Mouse (Mus musculus): Measurements from ENCODE around the gene Prkce.
A peak's percentile ranks its signal among the peaks of the same experiment; 100 is the strongest.
"Not testable (repeated sequence)": the region's sequence is repeated elsewhere in the genome, so short reads cannot be mapped to it uniquely, and the experiment has no call there.

The Prkce gene

GRCm38 (mm10) chr17:86445900-86446299 is 278.3 kb downstream of the Prkce start:
- no peak for DNase-seq (ENCODE audit: low spot score in 2 of 2)

DNA sequence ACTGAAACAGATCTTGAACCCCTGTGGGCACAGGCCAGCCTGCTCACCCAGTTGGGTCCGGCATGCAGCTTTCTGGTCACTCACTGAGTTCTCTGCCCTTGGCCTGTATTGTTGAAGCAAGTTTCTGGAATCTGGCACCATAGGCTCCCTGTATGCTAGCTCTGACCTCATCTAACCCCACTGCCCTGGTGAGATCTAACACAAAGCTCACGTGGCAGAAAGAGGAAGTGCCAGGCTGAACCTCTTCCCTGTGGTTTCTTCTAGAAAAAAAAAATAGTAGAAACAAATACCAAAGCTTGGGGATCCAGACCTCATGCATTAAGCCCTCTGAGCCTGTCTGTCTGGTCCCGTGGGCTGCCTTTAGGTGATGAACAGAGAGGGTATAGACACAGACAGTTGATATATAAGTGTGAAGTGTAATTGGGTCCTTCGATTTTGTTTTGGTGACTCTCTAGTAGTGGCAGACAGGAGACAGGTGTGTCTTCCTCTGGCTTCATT is 279.6 kb downstream of the Prkce start:
- no peak for DNase-seq (ENCODE audit: low spot score in 2 of 2)

DNA sequence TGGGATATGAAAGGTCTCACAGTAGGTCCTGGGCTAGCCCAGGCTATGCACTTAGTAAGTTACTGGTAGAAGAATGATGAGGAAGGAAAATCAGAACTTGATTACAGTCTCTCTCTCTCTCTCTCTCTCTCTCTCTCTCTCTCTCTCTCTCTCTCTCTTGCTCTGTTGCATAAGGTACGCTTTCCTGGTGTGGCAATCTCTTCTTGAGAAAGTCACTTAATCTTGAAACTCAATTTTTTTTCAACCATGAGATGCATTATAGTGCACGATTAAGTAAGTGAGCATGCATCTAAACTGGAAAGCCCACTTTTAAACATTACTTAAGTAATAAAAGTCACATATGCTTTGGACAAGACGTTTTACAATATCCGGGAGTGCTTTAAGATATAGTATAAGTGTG is 285.3 kb downstream of the Prkce start:
- DNase-seq (ENCODE audit: low spot score in 2 of 2), result no peak

- DNase-seq (ENCODE audit: low spot score in 2 of 2), result no peak
These were observed 286.2 kb downstream of the Prkce start for GRCm38 (mm10) chr17:86453673-86454350.

DNA sequence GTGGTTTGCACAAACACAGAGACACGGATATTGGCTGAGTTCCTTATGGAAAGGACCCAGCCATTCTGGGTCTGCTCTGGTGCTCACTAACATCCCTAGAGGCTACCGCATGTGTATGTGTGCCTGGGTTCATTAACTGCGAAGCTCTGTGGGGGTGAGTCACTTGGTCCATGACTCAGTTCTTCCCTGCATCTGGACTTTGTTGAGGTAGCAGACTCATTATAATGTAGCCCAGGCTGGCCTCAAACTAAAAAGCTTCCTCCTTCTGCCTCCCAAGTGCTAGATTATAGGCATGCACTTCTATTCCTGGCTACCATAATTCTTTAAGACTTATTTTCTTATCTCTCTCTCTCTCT is 286.7 kb downstream of the Prkce start:
- DNase-seq (ENCODE audit: low spot score in 2 of 2), result no peak

DNA sequence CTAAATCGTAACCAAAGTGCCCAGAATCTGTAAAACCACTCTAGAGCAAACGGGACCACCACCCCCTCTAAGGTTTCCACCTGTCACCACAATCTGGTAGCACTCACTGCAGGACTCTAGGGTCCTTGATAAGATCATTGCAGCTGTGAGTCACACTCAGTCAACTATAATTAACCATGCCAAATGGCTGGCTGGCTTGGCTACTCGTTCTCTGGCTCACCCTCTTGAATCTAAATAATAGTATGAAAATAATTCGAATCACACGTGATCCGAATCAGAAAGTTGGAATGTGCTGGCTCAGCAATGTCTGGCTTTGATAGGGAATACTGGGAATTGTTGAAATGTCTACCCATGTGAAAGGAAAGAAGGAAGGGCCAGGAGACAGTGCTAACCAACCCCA is 288.9 kb downstream of the Prkce start:
- no peak for DNase-seq (ENCODE audit: low spot score in 2 of 2)

DNA sequence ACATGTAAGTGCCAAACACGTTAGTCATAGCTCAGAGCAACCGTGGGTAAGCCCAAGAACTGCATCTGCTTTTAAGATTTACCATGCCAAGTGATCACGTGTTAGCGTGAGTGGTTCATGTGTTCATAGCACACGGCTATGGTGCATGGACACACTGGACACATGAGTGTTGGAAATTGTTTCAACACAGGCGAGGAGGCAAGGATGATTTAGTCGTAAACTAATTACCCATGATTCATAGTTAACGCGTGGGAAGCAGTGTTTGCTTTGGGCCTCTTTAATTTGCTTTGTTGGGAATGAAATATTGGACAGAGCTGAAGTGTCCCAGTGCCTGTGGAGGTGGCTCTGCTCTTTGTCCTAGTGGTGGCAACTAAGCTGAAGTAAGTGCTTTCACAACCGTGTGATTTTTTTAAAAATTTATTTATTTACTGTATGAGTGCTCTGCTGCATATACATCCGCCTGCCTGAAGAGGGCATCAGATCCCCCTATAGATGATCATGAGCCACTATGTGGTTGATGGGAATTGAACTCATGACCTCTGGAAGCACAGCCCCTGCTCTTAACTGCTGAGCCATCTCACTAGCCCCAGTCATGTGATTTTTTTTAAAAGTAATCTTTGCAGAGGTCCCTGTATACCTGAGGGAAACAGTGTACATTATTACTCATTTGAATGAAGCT is 290.9 kb downstream of the Prkce start:
- no peak for DNase-seq (ENCODE audit: low spot score in 2 of 2)

DNA sequence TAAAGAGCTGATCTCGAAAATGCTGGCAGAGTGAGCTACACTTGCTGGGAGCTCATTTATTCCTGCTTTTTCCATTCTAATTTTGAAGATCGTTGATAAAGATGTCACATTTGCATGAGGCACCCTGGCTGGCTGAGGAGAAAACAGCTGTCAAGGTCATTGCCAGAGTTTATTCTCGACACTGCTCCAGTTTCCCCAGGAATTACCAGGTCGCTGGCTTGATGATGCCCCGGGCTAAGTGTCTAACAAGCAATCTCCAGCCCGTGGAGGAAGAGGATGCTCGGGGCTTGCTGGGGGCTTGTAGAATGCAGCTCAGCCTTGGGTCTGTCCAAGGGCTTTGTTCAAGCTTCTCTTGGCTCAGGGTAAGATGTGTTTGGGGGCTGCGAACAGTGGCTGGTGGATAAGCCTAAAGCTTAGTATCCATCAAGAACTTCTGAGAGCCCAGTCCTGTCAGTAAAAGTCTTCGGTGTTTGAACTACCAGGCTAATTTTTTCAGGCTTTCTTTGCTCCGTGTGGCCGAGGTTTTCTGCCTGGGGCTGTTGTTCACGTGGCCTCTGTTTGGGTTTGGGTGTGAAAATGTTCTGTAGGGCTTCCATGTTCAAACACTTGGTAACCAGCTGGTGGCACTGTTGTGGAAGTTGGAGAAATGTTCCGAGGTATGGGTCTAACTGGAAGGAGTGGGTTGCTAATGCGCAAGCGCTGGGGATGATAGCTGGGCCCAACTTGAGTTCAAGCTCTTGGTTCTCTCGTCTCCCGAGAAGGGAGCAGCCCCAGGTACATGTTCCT is 293.3 kb downstream of the Prkce start:
- no peak for DNase-seq (ENCODE audit: low spot score in 2 of 2)

DNA sequence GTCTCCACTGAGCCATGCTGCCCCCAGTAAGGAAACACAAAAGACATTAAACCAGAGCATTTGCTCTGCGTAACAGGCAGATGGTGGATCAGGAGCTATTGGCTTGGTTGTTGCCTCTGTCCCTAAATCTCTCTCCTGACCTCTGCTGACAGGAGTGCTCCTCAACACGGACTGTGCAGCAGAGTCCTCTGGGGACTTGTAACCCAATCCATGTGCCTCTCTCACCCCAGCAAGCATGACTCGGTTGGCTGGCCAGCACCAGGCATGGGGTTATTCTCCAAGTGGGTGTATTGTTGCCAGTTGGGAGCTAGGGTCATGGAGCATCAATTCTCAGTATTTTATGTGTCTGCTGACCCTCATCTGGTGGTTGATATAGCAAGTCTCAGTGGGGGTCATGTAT is 295.8 kb downstream of the Prkce start:
- no peak for DNase-seq (ENCODE audit: low spot score in 2 of 2)

DNA sequence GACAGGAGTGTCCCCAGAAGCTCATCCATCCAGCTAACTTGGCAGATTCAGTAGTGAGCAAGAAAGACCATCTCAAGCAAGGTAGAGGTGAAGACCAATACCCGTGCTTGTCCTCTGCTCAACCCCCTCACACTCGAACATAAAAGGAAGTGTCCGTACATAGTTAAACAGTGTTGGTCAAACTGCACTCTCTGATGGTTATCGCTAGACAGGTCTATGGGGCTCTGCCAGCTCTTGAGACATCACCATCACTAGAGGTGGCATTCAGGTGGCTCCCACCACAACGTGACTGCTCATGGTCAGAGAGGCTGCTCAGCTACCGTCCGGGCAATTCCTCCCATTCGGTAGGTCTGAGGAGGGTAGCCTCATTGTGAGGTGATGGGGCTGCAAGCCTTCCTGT is 296.6 kb downstream of the Prkce start:
- DNase-seq (ENCODE audit: low spot score in 2 of 2), result no peak

GRCm38 (mm10) chr17:86464689-86465363 is 297.2 kb downstream of the Prkce start:
- no peak for DNase-seq (ENCODE audit: low spot score in 2 of 2)

DNA sequence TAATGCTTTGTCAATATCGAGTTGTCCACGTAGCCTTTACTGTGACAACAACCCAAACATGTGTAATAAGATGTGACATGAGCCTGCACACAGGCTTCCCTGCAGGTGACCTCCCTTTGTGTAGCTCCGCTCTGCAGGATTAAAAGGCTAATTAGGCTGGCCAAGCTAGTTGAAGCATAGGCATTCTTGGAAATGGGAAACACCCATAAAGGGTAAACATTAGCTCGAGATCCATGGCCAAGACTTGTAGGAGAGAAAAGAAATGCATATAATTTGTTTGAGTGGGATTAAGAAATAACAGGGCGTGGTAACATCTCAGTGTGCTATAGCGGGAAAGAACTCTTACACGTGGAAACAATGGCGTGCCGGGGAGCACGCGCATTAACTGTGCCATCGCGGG is 298.3 kb downstream of the Prkce start:
- no peak for DNase-seq (ENCODE audit: low spot score in 2 of 2)

DNA sequence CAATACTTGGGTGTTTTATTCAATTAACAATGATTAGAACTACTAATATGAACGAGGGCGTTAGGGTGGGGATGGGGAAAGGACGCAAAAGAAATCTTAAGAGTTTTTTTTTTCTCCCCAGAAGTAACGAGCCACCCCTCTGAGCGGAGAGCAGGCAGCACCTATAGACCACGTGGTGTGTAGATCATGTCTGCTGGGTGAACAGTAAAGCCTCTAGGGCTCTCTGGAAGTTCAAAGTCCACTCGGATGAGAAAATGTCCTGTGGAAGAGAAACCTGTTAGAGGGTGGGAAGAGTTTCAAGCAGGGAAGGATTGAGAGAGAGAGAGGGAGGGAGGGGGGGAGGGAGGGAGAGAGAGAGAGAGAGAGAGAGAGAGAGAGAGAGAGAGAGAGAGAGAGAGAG is 298.8 kb downstream of the Prkce start:
- no peak for DNase-seq (ENCODE audit: low spot score in 2 of 2)

DNA sequence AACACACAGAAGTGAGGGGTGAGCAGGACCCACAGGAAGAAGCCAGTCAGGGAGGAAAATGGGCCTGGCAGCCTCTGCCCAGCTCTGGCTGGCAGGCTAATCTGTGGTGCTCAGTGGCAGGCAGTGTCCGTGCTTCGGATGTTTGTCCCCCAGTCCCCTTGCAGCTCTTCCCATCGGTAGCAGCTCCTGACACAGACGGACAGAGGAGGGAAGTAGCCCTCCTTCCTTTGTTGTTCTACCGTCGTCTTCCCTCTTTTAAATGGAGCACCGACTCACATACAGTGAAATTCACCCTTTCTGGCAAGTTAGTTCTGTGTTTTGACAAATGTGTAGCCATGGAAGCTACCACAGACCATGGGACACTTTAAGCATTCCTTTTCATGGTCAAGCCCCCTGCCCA is 299.3 kb downstream of the Prkce start:
- no peak for DNase-seq (ENCODE audit: low spot score in 2 of 2)

DNA sequence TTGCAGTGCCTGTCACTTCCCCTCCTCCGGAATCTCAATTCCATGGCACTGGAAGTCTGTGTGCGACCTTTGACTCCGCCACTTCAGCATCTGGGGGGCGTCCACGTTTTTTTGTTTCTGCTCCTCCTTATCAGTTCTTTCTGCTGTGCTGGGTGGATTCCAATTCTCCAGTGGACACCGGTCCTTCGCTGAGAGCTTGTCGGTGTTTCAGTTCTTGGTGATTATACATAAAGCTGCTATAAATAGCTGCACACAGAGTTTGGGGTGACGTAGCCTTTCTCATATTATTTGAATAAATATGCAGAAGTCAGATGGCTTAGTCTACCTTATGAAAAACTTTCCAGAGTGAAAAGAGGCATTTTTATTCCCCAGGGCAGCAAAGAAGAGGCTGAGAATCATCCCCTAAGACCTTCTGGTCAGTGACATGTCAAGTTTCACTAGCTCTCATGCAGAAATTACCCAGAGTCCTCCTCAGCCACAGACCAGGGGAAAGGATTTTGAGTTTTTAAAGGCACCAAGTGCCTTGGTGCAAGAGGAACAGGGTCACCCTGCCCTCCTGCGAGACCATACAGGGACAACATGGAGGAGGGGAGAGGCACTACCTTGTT is 299.8 kb downstream of the Prkce start:
- no peak for DNase-seq (ENCODE audit: low spot score in 2 of 2)

DNA sequence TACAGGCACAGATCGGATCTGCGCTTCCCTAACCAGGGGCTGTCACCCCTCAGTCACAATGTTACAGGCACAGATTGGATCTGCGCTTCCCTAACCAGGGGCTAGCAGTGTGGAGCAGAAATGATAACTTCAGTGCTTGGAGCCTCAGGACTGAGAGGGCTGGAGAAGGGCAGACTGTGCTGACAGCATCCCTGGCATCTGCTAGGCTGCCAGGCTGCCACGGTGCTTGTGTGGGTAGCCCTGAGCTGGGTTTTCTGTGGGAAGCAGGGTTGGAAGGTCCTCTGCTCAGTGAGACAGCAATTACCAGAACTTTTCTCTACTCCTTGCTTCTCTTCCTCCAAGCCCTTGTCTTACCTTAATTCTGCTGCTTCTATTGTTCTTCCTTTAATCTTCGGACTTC is 300.4 kb downstream of the Prkce start:
- DNase-seq (ENCODE audit: low spot score in 2 of 2), result no peak

DNA sequence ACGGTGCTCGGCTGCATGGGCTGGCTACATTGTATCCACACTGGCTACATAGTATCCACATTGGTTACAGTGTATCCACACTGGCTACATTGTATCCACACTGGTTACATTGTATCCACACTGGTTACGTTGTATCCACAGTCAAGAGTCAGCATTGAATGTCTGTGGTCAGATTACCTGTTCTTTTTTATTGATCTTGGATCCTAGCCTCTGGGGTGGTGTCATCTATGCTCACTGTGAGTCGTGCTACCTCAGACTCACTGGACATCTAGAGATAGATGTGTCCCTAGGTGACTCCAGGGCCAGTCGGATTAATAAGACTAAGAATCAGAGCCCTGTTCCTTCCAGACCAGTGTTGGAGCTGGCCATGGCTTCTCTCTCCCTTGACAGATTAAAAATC is 302.6 kb downstream of the Prkce start:
- DNase-seq (ENCODE audit: low spot score in 2 of 2), result no peak

- peak in 1 of 2 experiments; percentile 60 for DNase-seq (ENCODE audit: low spot score in 2 of 2)
These were observed 304.1 kb downstream of the Prkce start for GRCm38 (mm10) chr17:86471684-86472083.

- DNase-seq (ENCODE audit: low spot score in 2 of 2), result no peak
These were observed 309.1 kb downstream of the Prkce start for GRCm38 (mm10) chr17:86476674-86477073.

DNA sequence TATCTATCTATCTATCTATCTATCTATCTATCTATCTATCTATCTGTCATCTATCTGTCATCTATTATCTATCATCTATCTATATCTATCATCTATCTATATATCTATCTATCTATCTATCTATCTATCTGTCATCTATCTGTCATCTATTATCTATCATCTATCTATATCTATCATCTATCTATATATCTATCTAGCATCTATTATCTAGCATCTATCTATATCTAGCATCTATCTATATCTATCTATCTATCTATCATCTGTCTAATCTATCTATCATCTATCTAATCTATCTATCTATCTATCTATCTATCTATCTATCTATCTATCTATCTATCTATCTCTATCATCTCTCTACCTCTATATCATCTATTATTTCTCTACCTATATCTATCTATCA is 309.8 kb downstream of the Prkce start:
- not testable (repeated sequence) for DNase-seq (ENCODE audit: low spot score in 2 of 2)

DNA sequence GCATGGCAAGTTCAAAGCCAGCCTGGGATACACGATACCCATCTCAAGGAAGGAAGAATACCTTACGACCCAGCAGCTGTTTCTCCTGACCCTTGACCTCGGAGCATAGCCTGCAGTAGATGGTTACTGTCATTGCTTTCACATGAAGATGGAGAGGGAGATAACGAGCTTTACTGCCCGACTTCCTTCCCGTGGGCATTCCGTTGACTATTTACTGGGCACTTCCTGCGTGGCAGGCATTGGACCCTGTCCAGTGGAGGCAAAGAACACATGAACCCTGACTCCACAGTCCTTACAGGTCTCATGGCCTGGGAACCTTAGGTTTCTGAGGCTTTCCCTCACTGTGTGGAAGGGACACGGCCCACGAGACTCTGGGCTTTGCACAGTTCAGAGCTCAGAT is 311.8 kb downstream of the Prkce start:
- no peak for DNase-seq (ENCODE audit: low spot score in 2 of 2)

GRCm38 (mm10) chr17:86482675-86483074 is 315.1 kb downstream of the Prkce start:
- no peak for DNase-seq (ENCODE audit: low spot score in 2 of 2)

All from urinary bladder, adult 18-20 months (tissue).